Mouse (Mus musculus): Measurements from ENCODE around the gene Scgb2b12.
"Not testable (repeated sequence)": the region's sequence is repeated elsewhere in the genome, so short reads cannot be mapped to it uniquely, and the experiment has no call there.

The Scgb2b12 gene

DNA sequence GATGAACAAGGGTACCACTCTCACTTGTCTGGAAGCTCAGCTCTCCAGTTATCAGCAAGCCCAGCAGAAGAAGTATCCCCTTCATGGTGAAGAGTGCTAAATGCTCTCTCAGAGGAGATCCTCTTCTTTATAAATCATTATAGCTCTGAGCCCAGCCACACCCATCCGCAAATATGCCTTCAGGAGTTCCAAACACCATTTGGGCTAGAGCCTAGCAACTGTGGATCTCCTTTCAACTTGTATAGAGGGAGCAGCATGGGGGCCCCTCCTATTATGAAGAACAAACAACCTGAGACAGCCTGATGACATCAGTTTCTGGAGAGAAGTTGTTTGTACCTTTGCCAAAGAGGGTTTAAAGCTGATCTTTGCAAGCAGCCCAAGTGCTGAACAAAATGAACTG, at the start of gene Scgb2b12:
Gene Scgb2b12, minus strand, starts transcription at position 101 of the 400 bp plus-strand sequence.
- DNase-seq = not testable (repeated sequence)

- DNase-seq = not testable (repeated sequence)
These were observed 6.8 kb upstream of the Scgb2b12 start, which contains the start of gene Scgb1b12 for GRCm38 (mm10) chr7:32333882-32334281. TSS of gene Scgb1b12 (plus strand) at chr7:32334182.
